Mouse (Mus musculus) ES-E14 (cell line): ENCODE results near the gene Chmp5. TPM values are rescaled to one million over a fixed set of nuclear protein-coding genes. Genes with fewer than 3 reads are reported as not detected.

Experiments used
- DNase-seq: peaks from one replicate; pipeline ENCODE4 v3.0.0-alpha.2; 2013; ENCODE audit warnings: low read depth, low spot score
- H3K27ac ChIP-seq: 2 replicates; pipeline ENCODE4 v1.5.1; 2012; ENCODE audit warnings: low read depth, mild to moderate bottlenecking, low read length, moderate library complexity, mixed read lengths; ENCODE audit not compliant: poor library complexity, insufficient read depth, severe bottlenecking
- H3K36me3 ChIP-seq: 2 replicates; pipeline ENCODE4 v1.6.1; 2012; ENCODE audit warnings: mild to moderate bottlenecking, low read length, moderate library complexity, mixed read lengths; ENCODE audit not compliant: control insufficient read depth, poor library complexity, insufficient read depth, severe bottlenecking
- H3K4me1 ChIP-seq, 2 experiments: fragments of 150-350 bp in 1 of 2; sonication (generic) in 1 of 2; 2 replicates each; pipeline ENCODE4 v1.6.1; 2012; ENCODE audit warnings: low read length in 2 of 2, mild to moderate bottlenecking in 1 of 2, mixed read lengths in 1 of 2; ENCODE audit not compliant: control insufficient read depth in 2 of 2, insufficient read depth in 2 of 2, poor library complexity in 1 of 2
- H3K4me3 ChIP-seq, 2 experiments: fragments of 150-350 bp in 1 of 2; sonication (generic) in 1 of 2; 2 replicates each; pipeline ENCODE4 v1.5.1; 2012; ENCODE audit warnings: low read length in 2 of 2, low read depth in 1 of 2, mild to moderate bottlenecking in 1 of 2, mixed read lengths in 1 of 2; ENCODE audit not compliant: insufficient read depth in 1 of 2, poor library complexity in 1 of 2, severe bottlenecking in 1 of 2
- H3K9ac ChIP-seq: 2 replicates; pipeline ENCODE4 v1.6.1; 2012; ENCODE audit warnings: low read depth, mild to moderate bottlenecking, low read length, mixed read lengths; ENCODE audit not compliant: poor library complexity, insufficient read depth, severe bottlenecking
- H3K9me3 ChIP-seq: fragments of 150-350 bp; sonication (generic); 2 replicates; pipeline ENCODE4 v1.6.1; 2012; ENCODE audit warnings: low read depth, mild to moderate bottlenecking, low read length; ENCODE audit not compliant: control insufficient read depth, insufficient read depth
- CHD2 ChIP-seq: IDR thresholded peaks from 2 replicates; pipeline ENCODE4 v1.6.1; 2014; ENCODE audit warnings: mild to moderate bottlenecking, low read depth, low read length, inconsistent platforms
- HCFC1 ChIP-seq: IDR thresholded peaks from 2 replicates; pipeline ENCODE4 v1.6.1; 2012; ENCODE audit warnings: low read length, inconsistent platforms, borderline replicate concordance; ENCODE audit not compliant: insufficient read depth
- MAFK ChIP-seq: IDR thresholded peaks from 2 replicates; pipeline ENCODE4 v1.6.1; 2014; ENCODE audit warnings: mild to moderate bottlenecking, low read depth, low read length, inconsistent platforms; ENCODE audit not compliant: insufficient read depth
- ZC3H11A ChIP-seq: IDR thresholded peaks from 2 replicates; pipeline ENCODE4 v1.6.1; 2012; ENCODE audit warnings: low read depth, mild to moderate bottlenecking, inconsistent platforms, low read length, borderline replicate concordance
- ZNF384 ChIP-seq: IDR thresholded peaks from 2 replicates; pipeline ENCODE4 v1.6.1; 2012; ENCODE audit warnings: low read depth, low read length, inconsistent platforms
- in situ Hi-C, 2 experiments: fragments of 600-800 bp; cut with MboI; formaldehyde crosslinking; loops; one replicate each; pipeline ENCODE4 v1.15.1; 2025; ENCODE audit warnings: low sequenced_read_pairs in 2 of 2, inconsistent platforms in 1 of 2; ENCODE audit not compliant: unreplicated experiment in 2 of 2
- total RNA-seq: library from RNA; depleted of rRNA; stranded (reverse); fragments of 300-350 nt; gene quantifications from 2 replicates; pipeline ENCODE4 v1.2.3, GENCODE M21; 2012

The Chmp5 gene
- total RNA-seq, 1 experiment = 67.5 TPM

DNA sequence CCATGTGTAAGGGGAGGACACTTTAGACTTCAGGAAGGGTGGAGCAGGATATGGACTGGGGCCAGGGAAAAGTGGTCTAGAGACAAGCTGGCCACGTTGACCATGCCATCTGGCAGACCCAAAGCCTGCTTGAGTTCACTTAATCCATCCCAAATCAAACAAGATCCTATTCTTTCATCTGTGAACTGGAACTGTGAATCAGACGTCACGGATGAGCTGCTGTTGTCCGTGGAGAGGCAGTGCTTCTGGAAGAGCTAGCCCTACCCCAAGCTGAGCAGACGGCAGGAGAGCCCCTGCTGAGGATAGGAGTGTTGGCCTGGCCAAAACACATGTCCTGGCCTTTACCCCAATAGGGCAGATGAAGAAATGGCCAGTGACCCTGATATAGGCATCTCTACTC lies 32.3 kb upstream of the Chmp5 start:
- H3K4me3 ChIP-seq = no peak overlapping the region
- peaks cover 0 to 1% of the 10 kb centered on the region in 2 experiments; a peak in 1 of 4 replicates for H3K4me1 ChIP-seq
- in situ Hi-C loops = no loop called here
- DNase-seq = no peak
- no peaks in the 10 kb centered on the region for H3K9me3 ChIP-seq
- H3K36me3 ChIP-seq = no peaks in the 10 kb centered on the region
- H3K27ac ChIP-seq = no peak overlapping the region
- H3K9ac ChIP-seq = no peak overlapping the region
- TF ChIP-seq CHD2 (no peak), ZC3H11A (no peak), ZNF384 (no peak), MAFK (no peak), HCFC1 (no peak)

DNA sequence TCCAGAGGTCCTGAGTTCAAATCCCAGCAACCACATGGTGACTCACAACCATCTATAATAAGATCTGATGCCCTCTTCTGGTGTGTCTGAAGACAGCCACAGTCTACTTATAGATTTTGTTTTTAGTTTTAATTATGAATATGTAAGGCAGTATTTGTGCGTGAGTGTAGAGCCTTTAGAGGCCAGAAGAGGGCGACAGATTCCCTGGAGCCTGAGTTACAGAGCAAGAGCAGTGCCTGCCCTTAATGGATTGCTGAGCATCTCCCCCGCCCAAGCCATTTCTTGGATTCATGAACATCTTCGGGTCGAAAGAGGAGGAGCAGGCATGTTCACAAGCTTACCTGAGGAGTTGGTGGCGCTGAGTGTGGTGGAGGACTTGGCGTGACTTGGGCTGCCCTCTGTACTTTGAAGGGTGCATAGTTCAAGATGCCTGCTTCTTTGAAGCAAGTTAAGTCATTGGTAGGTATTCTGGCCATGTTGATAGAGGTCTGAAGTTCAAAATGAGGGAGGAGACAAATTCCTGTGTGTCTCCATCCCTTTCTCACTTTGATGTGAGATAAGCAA lies 31.5 kb upstream of the Chmp5 start:
- TF ChIP-seq ZC3H11A (no peak), CHD2 (no peak), HCFC1 (no peak), ZNF384 (no peak), MAFK (no peak)
- Histone ChIP-seq H3K36me3 (no peaks in the 10 kb centered on the region), H3K4me3 (no peak overlapping the region), H3K4me1 (no peaks in the 10 kb centered on the region), H3K9ac (no peak overlapping the region), H3K27ac (no peak overlapping the region), H3K9me3 (no peaks in the 10 kb centered on the region)
- DNase-seq = no peak
- in situ Hi-C loops = no loop called here

DNA sequence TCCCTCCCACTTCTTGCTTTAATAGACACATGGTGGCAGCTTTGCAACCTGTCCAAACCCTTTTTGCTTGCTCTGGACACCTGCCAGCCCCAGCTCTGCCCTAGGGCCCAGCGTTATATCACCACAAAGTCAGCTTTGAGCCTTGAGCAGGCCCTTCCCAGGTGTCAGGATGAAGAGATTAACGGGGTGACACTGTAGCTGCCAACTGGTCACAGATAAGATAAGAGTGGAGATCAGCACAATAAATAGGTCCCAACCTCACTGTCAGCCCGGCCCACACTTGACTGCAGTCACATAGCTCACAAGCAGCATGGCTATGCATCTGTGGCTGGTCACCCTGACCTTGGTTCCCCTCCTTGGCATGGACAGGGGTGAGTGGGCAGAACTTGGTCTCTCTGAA lies 28.4 kb upstream of the Chmp5 start, which contains the start of gene Spink4:
Gene Spink4, plus strand, starts transcription at position 268 of the 400 bp plus-strand sequence.
- no peak within 1 kb of the TSS for H3K4me3 ChIP-seq
- H3K36me3 ChIP-seq = no peaks in the 10 kb centered on the region
- DNase-seq = no peak
- TF ChIP-seq CHD2 = no peak
- TF ChIP-seq ZNF384 = no peak
- TF ChIP-seq MAFK = no peak
- TF ChIP-seq HCFC1 = no peak
- TF ChIP-seq ZC3H11A = no peak
- H3K9me3 ChIP-seq = no peaks in the 10 kb centered on the region
- H3K9ac ChIP-seq = no peak within 1 kb of the TSS
- in situ Hi-C loops = no loop called here
- H3K4me1 ChIP-seq = peaks cover 2 to 6% of the 10 kb centered on the region in 2 experiments; a peak in 3 of 4 replicates
- H3K27ac ChIP-seq = no peak within 1 kb of the TSS

DNA sequence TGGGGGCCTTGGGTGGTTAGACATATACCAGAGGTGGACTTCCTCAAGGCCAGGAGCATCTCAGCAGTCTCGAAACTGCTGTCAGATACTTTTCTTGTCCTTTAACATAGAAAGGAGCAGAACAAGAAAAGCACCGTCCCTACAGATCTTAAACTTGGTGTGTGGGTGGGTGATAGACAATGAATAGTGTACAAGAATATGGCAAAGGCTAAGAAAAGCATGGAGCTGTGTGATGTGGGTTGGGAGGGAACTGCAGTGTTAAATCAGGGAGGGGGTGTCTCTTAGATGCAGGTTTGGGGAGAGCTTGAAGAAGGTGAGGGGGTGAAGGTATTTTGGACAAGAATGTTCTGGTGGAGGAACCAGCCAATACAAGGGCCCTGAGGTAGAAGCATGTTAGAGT lies 27.6 kb upstream of the Chmp5 start:
- no peak overlapping the region for H3K27ac ChIP-seq
- TF ChIP-seq MAFK (no peak), CHD2 (no peak)
- DNase-seq = no peak
- in situ Hi-C loops = no loop called here
- no peaks in the 10 kb centered on the region for H3K36me3 ChIP-seq
- H3K9me3 ChIP-seq = no peaks in the 10 kb centered on the region
- no peak overlapping the region for H3K9ac ChIP-seq
- H3K4me1 ChIP-seq = peaks cover 2 to 6% of the 10 kb centered on the region in 2 experiments; a peak in 3 of 4 replicates
- H3K4me3 ChIP-seq = no peak overlapping the region

- peaks cover 2 to 6% of the 10 kb centered on the region in 2 experiments; a peak in 3 of 4 replicates for H3K4me1 ChIP-seq
- in situ Hi-C loops = no loop called here
- no peak for TF ChIP-seq ZNF384
- TF ChIP-seq ZC3H11A = no peak
- TF ChIP-seq MAFK = no peak
- TF ChIP-seq CHD2 = no peak
- no peak for TF ChIP-seq HCFC1
Measured at GRCm38 (mm10) chr4:40921288-40921687, 26.9 kb upstream of the Chmp5 start.

More at GRCm38 (mm10) chr4:40921288-40921687, 26.9 kb upstream of the Chmp5 start:
- no peaks in the 10 kb centered on the region for H3K9me3 ChIP-seq
- H3K36me3 ChIP-seq = no peaks in the 10 kb centered on the region
- no peak overlapping the region for H3K27ac ChIP-seq
- no peak overlapping the region for H3K4me3 ChIP-seq
- no peak for DNase-seq
- H3K9ac ChIP-seq = no peak overlapping the region
